Mouse (Mus musculus) ZHBTc4 (cell line): Measurements from ENCODE around the gene Rsg1.
A peak's percentile ranks its signal among the peaks of the same experiment; 100 is the strongest.

ENCODE experiments used
- DNase-seq: peaks from one replicate; pipeline ENCODE4 v3.0.0-alpha.2; 2011; ENCODE audit warnings: low read depth, low spot score

Rsg1 gene

GRCm38 (mm10) chr4:141213770-141214336 is at the start of gene Rsg1:
Gene Rsg1, plus strand, starts transcription at chr4:141213956.
- peak; percentile 95 for DNase-seq

GRCm38 (mm10) chr4:141165744-141166292 is 47.9 kb upstream of the Rsg1 start:
- peak; percentile 95 for DNase-seq

DNA sequence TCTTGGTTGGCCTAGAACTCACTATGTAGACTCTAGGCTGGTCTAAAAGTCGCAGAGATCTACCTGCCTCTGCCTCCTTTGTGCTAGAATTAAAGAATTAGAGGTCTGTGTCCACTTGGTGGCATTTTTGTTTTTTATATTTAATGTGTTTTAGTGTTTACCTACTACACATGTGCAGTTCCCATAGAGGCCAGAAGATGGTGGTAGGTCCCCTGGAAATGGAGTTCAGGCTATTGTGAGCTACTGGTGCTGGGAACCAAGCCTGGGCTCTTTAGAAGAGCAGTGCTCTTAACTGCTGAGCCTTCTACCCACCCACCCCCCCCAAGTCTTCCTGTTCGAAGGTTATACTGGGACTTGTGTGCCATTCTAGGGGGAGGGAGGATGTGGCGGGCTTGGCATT is 46.6 kb upstream of the Rsg1 start:
- peak; percentile 63 for DNase-seq

DNA sequence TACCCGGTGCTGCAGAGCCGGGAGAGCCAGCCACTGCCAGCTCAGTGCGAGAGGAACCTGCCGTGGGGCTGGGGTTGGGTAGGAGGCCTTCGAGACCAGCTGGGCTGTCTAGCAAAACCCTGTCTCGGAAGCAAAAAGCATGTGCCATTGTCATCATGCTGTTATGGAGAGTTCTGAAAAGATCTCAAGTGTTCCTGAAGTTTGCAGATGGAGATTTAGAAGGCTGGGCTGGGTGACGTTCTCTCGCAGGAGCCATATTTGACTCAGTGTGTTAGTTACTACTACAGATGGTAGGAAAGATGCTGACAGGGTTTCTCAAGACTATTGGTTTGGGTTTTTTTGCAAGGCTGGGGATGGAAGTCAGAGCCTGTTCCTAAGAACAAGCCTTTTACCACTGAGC is 41.6 kb upstream of the Rsg1 start:
- no peak for DNase-seq

DNA sequence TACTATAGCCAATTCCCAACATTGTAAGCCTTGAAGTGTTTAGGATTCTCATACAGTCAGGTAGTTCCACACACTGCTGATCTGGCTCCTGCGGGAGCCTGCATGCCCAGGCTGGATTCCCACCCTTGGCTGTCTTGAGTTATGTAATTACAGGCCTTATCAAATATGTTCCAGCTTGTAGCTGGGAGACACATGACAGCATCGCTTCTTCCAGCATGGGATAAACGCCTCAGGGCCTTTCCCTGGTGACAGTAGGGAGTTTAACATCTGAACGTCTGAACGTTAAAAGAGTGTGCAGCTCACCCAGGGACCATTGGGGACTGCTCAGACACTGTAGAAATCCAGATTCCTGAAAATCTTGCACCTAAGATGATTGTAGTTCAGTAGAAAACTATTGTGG is 38.0 kb upstream of the Rsg1 start:
- no peak for DNase-seq

DNA sequence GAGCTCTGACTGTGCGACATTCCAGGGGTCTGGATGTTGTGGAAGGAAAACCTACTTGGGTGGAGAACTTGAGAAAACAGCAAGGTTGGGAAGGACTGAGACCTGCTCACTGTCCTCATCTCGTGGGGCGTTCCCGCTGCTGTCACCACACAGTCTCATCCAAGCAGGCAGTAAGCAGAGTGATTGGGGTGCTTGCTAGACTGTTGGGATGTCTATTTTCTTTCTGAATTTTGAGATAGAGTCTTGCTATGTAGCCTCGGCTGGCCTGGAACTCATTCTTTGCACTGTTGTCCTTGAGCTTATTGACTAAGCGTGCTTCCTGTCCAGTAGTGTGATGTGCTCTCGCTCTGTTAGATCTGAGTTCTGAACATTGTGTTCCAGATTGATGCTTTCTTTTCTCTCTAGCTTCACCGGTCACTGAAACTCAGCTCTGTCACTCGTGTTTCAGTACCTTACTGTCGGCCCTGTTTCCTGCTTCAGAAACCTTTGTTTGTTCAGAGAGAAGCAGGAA is 37.4 kb upstream of the Rsg1 start:
- no peak for DNase-seq

DNA sequence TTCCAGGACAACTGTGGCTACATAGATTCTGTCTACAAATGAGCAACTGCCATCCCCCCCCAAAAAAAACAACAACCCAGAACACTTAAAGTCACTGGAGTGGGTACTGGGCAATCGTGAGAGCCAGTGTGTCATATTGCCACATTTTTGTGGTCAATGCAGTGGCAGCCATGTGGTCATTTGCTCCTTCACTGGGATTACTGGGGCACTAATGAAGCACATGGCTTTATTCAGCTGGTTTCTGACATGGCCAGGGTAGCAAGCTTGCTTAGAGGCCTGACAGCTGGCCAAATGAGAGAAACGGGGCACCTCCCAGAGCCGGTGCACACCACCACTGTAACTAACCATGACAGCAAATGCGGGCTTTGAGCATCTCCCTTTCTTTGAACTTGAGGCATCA is 35.3 kb upstream of the Rsg1 start:
- DNase-seq: no peak

GRCm38 (mm10) chr4:141180831-141181230 is 32.9 kb upstream of the Rsg1 start:
- no peak for DNase-seq

GRCm38 (mm10) chr4:141181981-141182380 is 31.8 kb upstream of the Rsg1 start:
- no peak for DNase-seq

- DNase-seq: no peak
Observed at GRCm38 (mm10) chr4:141183932-141184331, 29.8 kb upstream of the Rsg1 start.

DNA sequence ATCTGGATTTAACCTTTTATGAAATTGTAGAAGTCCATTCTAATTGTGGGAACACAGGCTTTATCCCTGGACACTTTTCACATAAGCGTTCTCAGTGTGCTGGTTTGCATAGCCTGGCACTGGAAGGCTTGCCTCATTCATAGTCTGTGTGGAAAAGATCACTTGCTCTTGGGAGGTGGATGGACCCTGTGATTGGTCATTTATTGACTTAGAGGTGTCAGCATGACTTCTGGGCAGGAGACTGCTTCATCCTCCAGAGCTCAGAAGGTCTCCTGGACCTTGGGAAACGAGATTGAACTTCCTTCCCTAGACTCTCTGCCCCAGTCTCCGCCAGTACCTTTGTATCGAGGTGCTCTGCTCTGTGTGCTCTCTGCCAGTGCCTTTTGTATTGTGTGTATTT is 29.3 kb upstream of the Rsg1 start:
- no peak for DNase-seq

GRCm38 (mm10) chr4:141186923-141187836 is 26.6 kb upstream of the Rsg1 start:
- no peak for DNase-seq

DNA sequence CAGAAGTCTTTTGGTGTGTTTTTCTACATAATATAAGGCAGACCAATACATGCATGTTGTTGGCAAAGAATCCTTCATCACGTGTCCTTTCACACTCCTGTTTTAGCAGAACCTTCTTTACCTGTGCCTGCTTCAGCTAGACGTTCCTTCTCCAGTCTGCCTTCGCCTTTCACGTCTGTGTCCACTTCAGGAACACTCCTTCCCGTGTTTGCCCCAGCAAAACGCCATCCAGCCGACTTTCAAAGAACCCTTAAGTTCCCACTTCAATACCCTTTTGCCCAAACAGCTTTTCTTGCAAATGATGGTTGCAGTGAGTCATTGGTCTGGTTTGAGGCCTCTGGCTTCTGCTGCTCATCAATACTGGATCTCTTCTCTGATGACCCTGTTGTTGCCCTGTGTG is 22.5 kb upstream of the Rsg1 start:
- no peak for DNase-seq

- no peak for DNase-seq
Observed at GRCm38 (mm10) chr4:141194553-141194952, 19.2 kb upstream of the Rsg1 start.

DNA sequence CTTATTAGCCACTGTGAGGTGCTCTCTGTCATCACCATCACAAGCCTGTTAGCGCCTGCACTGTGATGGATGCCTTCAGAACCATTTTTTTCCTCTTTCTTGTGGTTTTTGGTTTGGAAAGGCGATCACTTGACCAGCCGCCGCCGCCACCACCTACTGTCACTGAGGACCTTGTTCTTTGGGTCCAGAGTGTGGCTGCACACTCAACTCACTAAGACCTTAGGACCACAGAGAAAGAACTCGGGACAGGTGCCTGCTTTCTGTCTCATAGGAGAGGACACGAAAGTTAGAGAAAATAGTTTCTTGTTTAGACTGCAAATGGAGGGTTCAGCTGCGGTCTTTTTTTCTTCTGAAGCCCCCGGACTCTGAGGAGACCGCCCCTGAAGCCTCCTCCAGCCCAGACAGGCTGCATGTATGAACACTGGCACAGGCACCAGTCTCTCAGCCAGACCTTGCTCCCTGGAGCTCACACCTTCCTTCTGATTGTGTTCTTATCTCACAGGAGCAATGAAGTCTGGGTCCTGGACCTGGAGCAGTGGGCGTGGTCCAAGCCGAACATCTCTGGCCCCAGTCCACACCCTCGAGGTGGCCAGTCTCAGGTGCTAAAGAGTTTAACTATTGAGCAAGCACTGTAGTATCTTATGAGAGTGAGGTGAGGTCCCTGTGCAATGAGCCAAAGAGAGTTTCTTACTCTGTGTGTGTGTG is 16.6 kb upstream of the Rsg1 start:
- DNase-seq: peak; percentile 72

GRCm38 (mm10) chr4:141197686-141198035 is 16.1 kb upstream of the Rsg1 start:
- DNase-seq: peak; percentile 76

GRCm38 (mm10) chr4:141200906-141201305 is 12.8 kb upstream of the Rsg1 start:
- no peak for DNase-seq

DNA sequence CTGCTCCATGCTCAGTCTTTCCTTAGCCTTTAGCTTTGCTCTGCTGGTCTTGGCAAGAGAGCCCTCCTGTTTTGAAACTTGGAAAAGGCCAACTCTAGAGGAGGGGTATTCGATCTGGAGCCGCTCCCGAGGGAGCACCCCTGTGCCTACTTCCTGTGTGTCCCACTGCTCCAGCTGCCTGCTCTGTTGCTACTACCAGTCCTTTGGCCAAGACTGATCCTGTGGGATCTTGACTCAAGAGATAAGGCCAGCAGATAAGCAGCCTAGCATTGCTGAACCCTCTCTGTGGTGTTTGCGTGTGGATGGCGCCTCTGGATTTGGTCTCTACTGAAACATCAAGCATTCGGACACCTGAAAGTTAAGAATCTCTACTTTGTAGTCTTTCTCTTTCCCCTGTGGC is 11.6 kb upstream of the Rsg1 start:
- no peak for DNase-seq

- DNase-seq: peak; percentile 84
Observed at GRCm38 (mm10) chr4:141204580-141205061, 9.1 kb upstream of the Rsg1 start.

DNA sequence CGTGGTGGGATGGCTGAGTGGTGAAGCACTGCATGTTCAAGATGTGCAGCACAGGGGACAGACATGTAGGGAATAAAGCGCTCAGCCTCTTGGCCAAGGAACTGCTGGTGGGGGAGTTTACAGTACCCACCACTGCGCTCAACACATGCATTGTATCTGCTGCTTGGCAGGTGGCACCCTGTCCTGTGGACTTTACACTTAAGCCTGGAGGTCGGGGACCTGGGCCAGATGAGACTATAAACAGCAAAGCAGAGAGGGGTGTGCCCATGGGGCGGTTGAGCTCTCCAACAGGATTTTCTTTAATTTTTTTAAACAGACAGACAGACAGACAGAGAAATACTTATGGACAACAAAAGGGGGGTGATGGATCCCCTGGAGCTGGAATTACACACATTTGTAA is 6.7 kb upstream of the Rsg1 start:
- no peak for DNase-seq

GRCm38 (mm10) chr4:141210524-141211219 is 3.1 kb upstream of the Rsg1 start:
- no peak for DNase-seq
